Mouse (Mus musculus) limb, embryonic 12.5 days (tissue): ENCODE data around the gene Ms4a3. TPM values are rescaled to one million over a fixed set of nuclear protein-coding genes. Genes with fewer than 3 reads are reported as not detected.

Source experiments
- ATAC-seq: fragments of 200-750 bp; cut with Nextera tagmentation; 2 replicates; pipeline ENCODE4 v1.8.0; 2017; ENCODE audit warnings: low read depth, moderate TSS enrichment; ENCODE audit not compliant: insufficient number of reproducible peaks, insufficient read depth, low FRiP score, low TSS enrichment
- H3K27ac ChIP-seq: fragments of 300-500 bp; sonication (generic); 2 replicates; pipeline ENCODE4 v1.5.1; 2016; ENCODE audit warnings: mild to moderate bottlenecking, moderate library complexity
- H3K27me3 ChIP-seq: fragments of 300-500 bp; sonication (generic); 2 replicates; pipeline ENCODE4 v1.6.1; 2016; ENCODE audit warnings: mild to moderate bottlenecking, moderate library complexity
- H3K36me3 ChIP-seq: fragments of 300-500 bp; sonication (generic); 2 replicates; pipeline ENCODE4 v1.6.1; 2016; ENCODE audit warnings: mild to moderate bottlenecking, moderate library complexity
- H3K4me1 ChIP-seq: fragments of 300-500 bp; sonication (generic); replicated peaks from 2 replicates; pipeline ENCODE4 v1.6.1; 2016
- H3K4me2 ChIP-seq: fragments of 300-500 bp; sonication (generic); 2 replicates; pipeline ENCODE4 v1.6.1; 2016; ENCODE audit warnings: mild to moderate bottlenecking, moderate library complexity
- H3K4me3 ChIP-seq: fragments of 300-500 bp; sonication (generic); replicated peaks from 2 replicates; pipeline ENCODE4 v1.5.1; 2016; ENCODE audit warnings: mild to moderate bottlenecking
- H3K9ac ChIP-seq: fragments of 300-500 bp; sonication (generic); replicated peaks from 2 replicates; pipeline ENCODE4 v1.6.1; 2016; ENCODE audit warnings: mild to moderate bottlenecking, moderate library complexity
- H3K9me3 ChIP-seq: fragments of 300-500 bp; sonication (generic); 2 replicates; pipeline ENCODE4 v1.6.1; 2016; ENCODE audit warnings: mild to moderate bottlenecking, moderate library complexity
- whole genome bisulfite sequencing: fragments of 180-500 bp; shearing (Covaris S2); methylation state at CpG from one replicate; pipeline ENCODE4 v1.1.7; 2016; 5-methylcytosine and 5-hydroxymethylcytosine counted together
- polyA plus RNA-seq: library from polyadenylated mRNA; unstranded; fragments of >200 nt; fragmentation: Nextera tagmentation; extraction: Ambion mirVana; gene quantifications from 2 replicates; pipeline ENCODE4 v1.2.1, GENCODE M21; 2016

Ms4a3 gene
- not detected in 2 replicates for polyA plus RNA-seq

DNA sequence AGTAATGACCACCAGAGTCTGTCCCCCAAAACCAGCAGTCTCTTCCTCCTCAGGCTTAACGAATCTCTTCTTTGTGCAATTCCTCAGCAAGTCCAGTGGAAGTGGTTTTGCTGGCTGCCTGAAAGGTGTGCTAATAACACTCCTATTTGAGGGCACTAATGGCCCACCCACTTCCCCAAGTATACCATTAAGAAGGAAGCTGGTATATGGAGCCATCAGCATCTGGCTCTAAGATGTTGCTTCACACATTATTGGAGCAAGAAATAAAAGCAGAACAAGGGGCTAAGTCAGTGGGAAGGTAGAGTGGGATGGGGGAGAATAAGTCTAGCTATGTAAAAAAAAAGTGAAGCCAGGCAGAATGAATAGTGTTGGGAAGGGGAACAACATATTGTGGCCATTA lies at the start of gene Ms4a3:
Gene Ms4a3 (minus strand): TSS at position 120 of the 400 bp plus-strand sequence.
- Histone ChIP-seq H3K4me3 (no peak within 1 kb of the TSS), H3K9ac (no peak within 1 kb of the TSS), H3K36me3 (no peaks in the 10 kb centered on the region), H3K9me3 (no peaks in the 10 kb centered on the region), H3K27me3 (no peaks in the 10 kb centered on the region), H3K4me1 (no peaks in the 10 kb centered on the region), H3K27ac (no peak within 1 kb of the TSS), H3K4me2 (no peak within 1 kb of the TSS)
- ATAC-seq = no peak
- 58% methylated on average over 1 of the region's 1 CpGs for WGBS

DNA sequence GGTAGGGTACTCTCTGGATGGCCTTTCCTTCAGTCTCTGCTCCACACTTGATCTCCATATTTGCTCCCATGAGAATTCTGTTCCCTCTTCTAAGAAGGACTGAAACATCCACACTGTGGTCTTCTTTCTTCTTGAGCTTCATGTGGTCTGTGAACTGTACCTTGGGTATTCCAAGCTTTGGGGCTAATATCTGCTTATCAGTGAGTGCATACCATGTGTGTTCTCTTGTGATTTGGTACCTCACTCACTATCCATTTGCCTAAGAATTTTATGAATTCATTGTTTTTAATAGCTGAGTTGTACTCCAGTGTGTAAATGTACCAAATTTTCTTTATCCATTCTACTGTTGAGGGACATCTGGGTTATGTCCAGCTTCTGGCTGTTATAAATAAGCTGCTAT lies 20.9 kb upstream of the Ms4a3 start:
- Histone ChIP-seq H3K36me3 (no peaks in the 10 kb centered on the region), H3K27ac (no peak overlapping the region), H3K4me3 (no peak overlapping the region), H3K27me3 (no peaks in the 10 kb centered on the region), H3K4me1 (no peaks in the 10 kb centered on the region), H3K4me2 (no peak overlapping the region), H3K9me3 (no peaks in the 10 kb centered on the region), H3K9ac (no peak overlapping the region)
- no peak for ATAC-seq

DNA sequence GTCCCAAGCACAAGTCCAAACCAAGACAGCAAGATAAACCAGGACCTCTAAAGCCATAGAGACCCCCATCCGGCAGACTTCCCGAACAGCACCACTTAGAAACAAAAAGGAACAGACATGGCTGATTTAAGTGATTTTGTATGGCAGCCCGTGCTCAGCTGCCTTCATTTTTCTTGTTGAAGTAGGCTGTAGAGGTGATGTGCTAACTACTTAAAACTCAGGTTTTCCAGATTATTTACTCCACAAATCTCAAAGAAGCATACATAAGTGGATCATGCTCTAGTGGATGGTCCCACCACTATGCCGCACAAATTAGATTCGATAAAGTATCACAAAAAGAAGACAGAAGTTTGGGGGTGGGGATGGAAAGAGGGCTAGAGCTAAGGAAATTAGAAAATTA lies 19.8 kb upstream of the Ms4a3 start, which contains the start of gene Oosp2:
Gene Oosp2 (minus strand): TSS at position 101 of the 400 bp plus-strand sequence.
- no peak for ATAC-seq
- 89% methylated on average over 5 of the region's 5 CpGs for WGBS
- no peak within 1 kb of the TSS for H3K4me3 ChIP-seq

GRCm38 (mm10) chr19:11659142-11659541 lies 18.5 kb upstream of the Ms4a3 start:
- Histone ChIP-seq H3K4me2 (no peak overlapping the region), H3K4me3 (no peak overlapping the region), H3K9ac (no peak overlapping the region), H3K9me3 (no peaks in the 10 kb centered on the region), H3K4me1 (no peaks in the 10 kb centered on the region), H3K27ac (no peak overlapping the region), H3K36me3 (no peaks in the 10 kb centered on the region), H3K27me3 (no peaks in the 10 kb centered on the region)
- ATAC-seq = no peak
- 65% methylated on average over 2 of the region's 2 CpGs for WGBS

More for the DNA sequence above, 19.8 kb upstream of the Ms4a3 start, which contains the start of gene Oosp2:
- Histone ChIP-seq H3K9ac (no peak within 1 kb of the TSS), H3K36me3 (no peaks in the 10 kb centered on the region), H3K27me3 (no peaks in the 10 kb centered on the region), H3K9me3 (no peaks in the 10 kb centered on the region), H3K4me1 (no peaks in the 10 kb centered on the region), H3K4me2 (no peak within 1 kb of the TSS), H3K27ac (no peak within 1 kb of the TSS)

GRCm38 (mm10) chr19:11649564-11649963 lies 8.9 kb upstream of the Ms4a3 start:
- no peak overlapping the region for H3K9ac ChIP-seq
- 81% methylated on average over 4 of the region's 4 CpGs for WGBS
- H3K27ac ChIP-seq = no peak overlapping the region
- H3K9me3 ChIP-seq = no peaks in the 10 kb centered on the region
- H3K27me3 ChIP-seq = no peaks in the 10 kb centered on the region
- H3K4me1 ChIP-seq = no peaks in the 10 kb centered on the region
- H3K36me3 ChIP-seq = no peaks in the 10 kb centered on the region
- H3K4me2 ChIP-seq = no peak overlapping the region
- no peak overlapping the region for H3K4me3 ChIP-seq
- ATAC-seq = no peak

GRCm38 (mm10) chr19:11646166-11646565 lies 5.5 kb upstream of the Ms4a3 start:
- WGBS = 80% methylated on average over 3 of the region's 3 CpGs
- H3K36me3 ChIP-seq = no peaks in the 10 kb centered on the region
- H3K27me3 ChIP-seq = no peaks in the 10 kb centered on the region

GRCm38 (mm10) chr19:11639038-11639437 lies 1.6 kb downstream of the Ms4a3 start:
- 70% methylated on average over 4 of the region's 4 CpGs for WGBS
- Histone ChIP-seq H3K27ac (no peak overlapping the region), H3K4me3 (no peak overlapping the region), H3K4me2 (no peak overlapping the region), H3K36me3 (no peaks in the 10 kb centered on the region), H3K9ac (no peak overlapping the region), H3K4me1 (no peaks in the 10 kb centered on the region), H3K9me3 (no peaks in the 10 kb centered on the region), H3K27me3 (no peaks in the 10 kb centered on the region)
- ATAC-seq = no peak

More at GRCm38 (mm10) chr19:11646166-11646565, 5.5 kb upstream of the Ms4a3 start:
- H3K4me3 ChIP-seq = no peak overlapping the region
- H3K9ac ChIP-seq = no peak overlapping the region
- H3K4me1 ChIP-seq = no peaks in the 10 kb centered on the region
- H3K4me2 ChIP-seq = no peak overlapping the region
- no peaks in the 10 kb centered on the region for H3K9me3 ChIP-seq
- no peak for ATAC-seq
- no peak overlapping the region for H3K27ac ChIP-seq

DNA sequence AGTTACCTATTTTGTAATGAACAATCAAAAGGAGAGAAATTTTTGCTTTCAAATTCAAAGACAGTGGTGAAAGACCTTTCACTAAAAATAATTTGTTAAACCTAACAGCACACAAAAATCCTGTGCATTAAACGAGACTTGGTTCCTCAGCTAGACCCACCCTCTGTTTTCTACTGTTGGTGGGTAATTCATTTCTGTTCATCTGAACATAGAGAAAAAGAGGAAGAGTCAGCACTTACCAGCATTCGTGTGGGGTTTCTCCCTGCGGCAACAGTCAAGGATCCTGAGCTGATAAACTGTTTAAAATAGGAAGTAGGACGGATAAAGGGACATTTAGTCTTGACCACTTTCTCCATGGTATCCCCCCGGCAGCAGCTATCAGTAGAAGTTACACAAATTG lies 5.1 kb downstream of the Ms4a3 start:
- no peak overlapping the region for H3K4me3 ChIP-seq
- H3K4me1 ChIP-seq = no peaks in the 10 kb centered on the region
- H3K4me2 ChIP-seq = no peak overlapping the region
- H3K27me3 ChIP-seq = no peaks in the 10 kb centered on the region
- ATAC-seq = no peak
- no peak overlapping the region for H3K27ac ChIP-seq
- WGBS = 82% methylated on average over 5 of the region's 5 CpGs
- H3K9me3 ChIP-seq = no peaks in the 10 kb centered on the region
- no peak overlapping the region for H3K9ac ChIP-seq
- H3K36me3 ChIP-seq = no peaks in the 10 kb centered on the region

- H3K27ac ChIP-seq = no peak overlapping the region
- 74% methylated on average over 2 of the region's 2 CpGs for whole genome bisulfite sequencing
- no peaks in the 10 kb centered on the region for H3K27me3 ChIP-seq
- no peaks in the 10 kb centered on the region for H3K4me1 ChIP-seq
- no peak overlapping the region for H3K4me2 ChIP-seq
- H3K4me3 ChIP-seq = no peak overlapping the region
- no peak overlapping the region for H3K9ac ChIP-seq
- H3K36me3 ChIP-seq = no peaks in the 10 kb centered on the region
- ATAC-seq = no peak
- H3K9me3 ChIP-seq = no peaks in the 10 kb centered on the region
Observed at GRCm38 (mm10) chr19:11634330-11634729, 6.3 kb downstream of the Ms4a3 start.

- no peaks in the 10 kb centered on the region for H3K9me3 ChIP-seq
- 90% methylated on average over 1 of the region's 1 CpGs for WGBS
Observed at GRCm38 (mm10) chr19:11633732-11634131, 6.9 kb downstream of the Ms4a3 start.

DNA sequence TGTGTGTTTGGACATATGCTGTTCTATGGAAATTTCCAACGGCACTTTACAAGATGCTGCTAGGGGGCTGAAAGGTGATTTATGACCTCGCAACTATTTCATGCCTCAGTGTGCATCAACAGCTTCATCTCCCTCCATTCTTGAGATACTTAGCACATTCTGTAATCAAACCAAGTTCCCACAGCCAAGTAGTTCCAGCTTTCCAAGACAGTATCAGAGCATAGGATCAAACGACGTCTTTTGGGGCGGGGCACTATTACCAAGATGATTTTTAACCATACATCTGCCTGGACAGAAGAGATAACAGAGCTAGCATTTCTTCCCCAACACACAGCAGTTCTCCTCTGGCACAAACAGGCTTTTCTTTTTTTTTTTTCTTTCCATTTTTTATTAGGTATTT lies 15.4 kb downstream of the Ms4a3 start:
- H3K27me3 ChIP-seq = no peaks in the 10 kb centered on the region
- no peak overlapping the region for H3K4me2 ChIP-seq
- H3K4me1 ChIP-seq = peaks cover 4% of the 10 kb centered on the region; the same call in 1 of the 2 replicates
- no peak overlapping the region for H3K9ac ChIP-seq
- H3K9me3 ChIP-seq = no peaks in the 10 kb centered on the region
- H3K4me3 ChIP-seq = no peak overlapping the region
- ATAC-seq = no peak
- no peak overlapping the region for H3K27ac ChIP-seq
- no peaks in the 10 kb centered on the region for H3K36me3 ChIP-seq
- 56% methylated on average over 5 of the region's 5 CpGs for WGBS

More at GRCm38 (mm10) chr19:11633732-11634131, 6.9 kb downstream of the Ms4a3 start:
- H3K4me1 ChIP-seq = no peaks in the 10 kb centered on the region
- H3K27ac ChIP-seq = no peak overlapping the region
- H3K4me2 ChIP-seq = no peak overlapping the region
- H3K27me3 ChIP-seq = no peaks in the 10 kb centered on the region
- ATAC-seq = no peak
- no peaks in the 10 kb centered on the region for H3K36me3 ChIP-seq
- no peak overlapping the region for H3K4me3 ChIP-seq
- H3K9ac ChIP-seq = no peak overlapping the region

DNA sequence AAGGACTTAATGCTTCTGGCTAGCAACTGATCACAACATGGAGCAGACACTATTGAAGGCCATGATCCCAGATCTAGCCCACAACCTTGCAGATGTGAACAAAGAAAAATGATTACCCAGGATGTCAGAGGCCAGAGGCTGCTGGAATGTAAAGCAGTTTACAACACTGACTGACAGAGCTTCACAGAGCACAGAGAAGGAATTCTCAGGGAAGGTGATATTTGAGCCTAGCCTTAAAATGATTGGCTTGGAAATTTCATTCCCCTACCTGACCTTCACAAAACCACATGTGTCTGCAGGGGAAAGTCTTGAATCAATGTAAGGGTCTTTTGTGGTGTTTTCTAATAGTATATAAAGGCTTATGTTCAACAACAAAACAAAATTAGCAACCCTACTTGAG lies 15.9 kb downstream of the Ms4a3 start:
- no peak overlapping the region for H3K4me2 ChIP-seq
- ATAC-seq = no peak

More for the DNA sequence above, 15.9 kb downstream of the Ms4a3 start:
- H3K9ac ChIP-seq = no peak overlapping the region
- H3K36me3 ChIP-seq = no peaks in the 10 kb centered on the region
- H3K4me3 ChIP-seq = no peak overlapping the region
- H3K4me1 ChIP-seq = peaks cover 4% of the 10 kb centered on the region; the same call in 1 of the 2 replicates
- no peaks in the 10 kb centered on the region for H3K27me3 ChIP-seq
- no peak overlapping the region for H3K27ac ChIP-seq
- no peaks in the 10 kb centered on the region for H3K9me3 ChIP-seq
